Mouse (Mus musculus) gastrocnemius, postnatal 14 days (tissue): Measurements from ENCODE around the gene Fam114a1. TPM values are rescaled to one million over a fixed set of nuclear protein-coding genes. Genes with fewer than 3 reads are reported as not detected.
A peak's percentile ranks its signal among the peaks of the same experiment; 100 is the strongest.

Source experiments
- DNase-seq: peaks from one replicate; pipeline ENCODE4 v3.0.0; 2021; ENCODE audit warnings: mixed read lengths
- intact Hi-C: fragments of 180-260 bp; cut with DNase I; formaldehyde crosslinking; loops from one replicate; pipeline ENCODE4 v1.15.1; 2025; ENCODE audit warnings: low total_unique reads
- total RNA-seq, 2 experiments: library from RNA; stranded (reverse); gene quantifications; 2 replicates each; pipeline ENCODE4 v1.2.3; 2021

Gene Fam114a1
- total RNA-seq, 2 experiments from 2014 or later = 20.2 to 31.6 TPM

DNA sequence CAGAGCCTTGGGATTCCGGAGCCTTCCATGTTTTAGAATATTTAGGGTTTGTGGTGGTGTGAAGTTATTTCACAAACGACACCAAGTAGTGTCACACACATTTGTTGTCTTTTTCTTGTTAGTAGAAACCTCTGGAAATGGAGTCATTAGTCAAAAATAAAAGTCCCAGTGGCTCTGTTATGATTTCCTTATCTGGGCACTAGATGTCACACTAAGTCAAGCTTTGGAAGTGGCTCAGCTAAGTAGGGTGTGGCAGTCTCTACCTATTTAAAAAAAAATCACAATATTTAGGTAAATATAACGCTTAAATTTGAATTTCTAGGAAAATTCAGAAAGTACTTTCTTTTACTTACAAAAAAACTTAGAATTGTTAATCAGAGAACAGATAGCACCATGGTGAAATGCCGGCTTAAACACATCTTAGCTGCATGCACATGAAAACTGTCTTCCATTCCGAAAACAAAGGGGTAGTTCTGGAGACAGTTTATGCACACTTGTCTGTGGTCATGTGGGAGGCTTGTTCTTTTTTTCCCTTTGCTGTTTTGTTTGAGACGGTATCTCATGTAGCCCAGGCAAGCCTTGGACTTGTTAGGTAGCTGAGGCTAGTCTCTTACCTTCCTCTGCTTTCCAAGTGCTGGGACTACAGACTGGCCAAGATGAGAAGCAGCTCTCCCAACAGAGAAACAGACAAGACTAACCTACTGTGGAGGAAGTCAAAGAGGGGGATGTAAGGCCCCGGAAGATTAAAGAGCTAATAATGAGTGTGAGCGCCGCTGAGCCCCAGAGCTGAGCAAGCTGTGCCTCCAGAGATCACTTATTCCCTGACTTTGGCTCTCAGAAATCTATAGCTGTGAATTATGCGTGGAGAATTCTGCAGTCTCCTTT is 33.3 kb downstream of the Fam114a1 start:
- DNase-seq = no peak

GRCm38 (mm10) chr5:65003946-65004535 is 34.2 kb downstream of the Fam114a1 start:
- no peak for DNase-seq

More for the DNA sequence above, 33.3 kb downstream of the Fam114a1 start:
- intact Hi-C loops = loop anchor here (10.0 kb wide), 2 partner anchors 212 to 242 kb away; no protein-coding TSS in a partner anchor

DNA sequence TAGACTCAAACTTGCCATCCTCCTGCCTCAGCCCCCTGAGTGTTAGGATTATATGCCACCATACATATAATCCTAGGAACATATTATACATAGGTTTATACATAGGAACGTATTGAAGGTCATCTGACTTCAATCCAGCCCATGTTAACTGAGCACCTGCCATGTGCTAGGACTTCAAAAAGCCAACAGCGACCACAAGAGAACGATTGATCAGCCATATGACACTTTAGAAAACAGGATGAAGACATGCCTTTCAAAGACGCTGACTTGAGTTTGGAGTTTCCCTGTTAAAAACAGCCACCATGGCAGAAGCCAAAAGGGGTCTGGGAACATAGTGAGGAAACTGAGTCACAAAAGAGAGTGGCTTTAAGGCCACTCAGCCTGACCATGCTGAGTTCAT is 35.4 kb downstream of the Fam114a1 start:
- intact Hi-C loops = loop anchor here (10.0 kb wide), 2 partner anchors 210 to 240 kb away; no protein-coding TSS in a partner anchor
- DNase-seq = no peak

More at GRCm38 (mm10) chr5:65003946-65004535, 34.2 kb downstream of the Fam114a1 start:
- intact Hi-C loops = loop anchor here (10.0 kb wide), 2 partner anchors 211 to 241 kb away; no protein-coding TSS in a partner anchor

DNA sequence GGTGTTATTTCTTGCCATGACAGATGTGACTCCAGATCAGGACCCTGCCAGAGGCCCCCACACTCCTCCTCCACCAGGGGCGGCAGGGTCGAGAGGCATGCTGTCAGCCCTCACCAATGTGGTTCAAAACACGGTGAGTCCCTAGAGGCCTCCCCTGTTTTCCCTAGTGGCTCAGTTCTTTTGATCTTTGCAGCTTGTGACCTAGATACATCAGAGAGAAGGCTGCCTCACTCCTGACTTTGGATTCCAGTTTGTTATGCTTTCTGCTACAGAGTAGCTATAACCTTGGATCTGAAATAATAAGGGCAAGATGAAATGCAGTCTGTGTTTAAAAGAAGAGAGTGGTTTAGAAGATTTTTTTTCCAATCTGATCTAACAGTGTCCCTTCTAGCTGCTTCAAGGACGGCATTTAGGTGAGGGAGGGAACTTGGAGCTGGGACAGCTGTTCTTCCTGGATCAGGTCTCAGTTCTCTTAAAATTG is 36.2 kb downstream of the Fam114a1 start:
- intact Hi-C loops = loop anchor here (10.0 kb wide), 2 partner anchors 209 to 239 kb away; no protein-coding TSS in a partner anchor
- no peak for DNase-seq

GRCm38 (mm10) chr5:65011901-65012573 is 42.2 kb downstream of the Fam114a1 start:
- intact Hi-C loops = no loop called here

DNA sequence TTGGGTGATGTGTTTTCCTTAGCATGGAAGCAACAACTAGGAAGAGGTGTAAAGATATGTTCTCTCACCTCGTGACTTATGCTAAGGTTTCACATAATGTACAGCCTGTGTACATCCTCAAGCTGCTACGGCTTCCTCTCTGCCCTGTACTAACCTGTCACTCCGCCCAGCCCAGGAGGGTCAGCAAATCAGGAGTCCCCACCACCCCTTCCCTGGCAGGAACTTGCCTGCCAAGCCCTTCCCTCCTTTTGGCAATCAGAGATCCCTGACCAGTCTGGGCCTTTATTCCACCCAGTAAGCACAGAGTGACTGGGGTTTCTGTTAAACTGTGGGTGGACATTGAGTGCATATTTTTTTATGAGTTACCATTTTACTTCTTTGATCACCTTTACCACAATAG is 45.6 kb downstream of the Fam114a1 start:
- intact Hi-C loops = no loop called here
- DNase-seq = no peak

More at GRCm38 (mm10) chr5:65011901-65012573, 42.2 kb downstream of the Fam114a1 start:
- DNase-seq = no peak

DNA sequence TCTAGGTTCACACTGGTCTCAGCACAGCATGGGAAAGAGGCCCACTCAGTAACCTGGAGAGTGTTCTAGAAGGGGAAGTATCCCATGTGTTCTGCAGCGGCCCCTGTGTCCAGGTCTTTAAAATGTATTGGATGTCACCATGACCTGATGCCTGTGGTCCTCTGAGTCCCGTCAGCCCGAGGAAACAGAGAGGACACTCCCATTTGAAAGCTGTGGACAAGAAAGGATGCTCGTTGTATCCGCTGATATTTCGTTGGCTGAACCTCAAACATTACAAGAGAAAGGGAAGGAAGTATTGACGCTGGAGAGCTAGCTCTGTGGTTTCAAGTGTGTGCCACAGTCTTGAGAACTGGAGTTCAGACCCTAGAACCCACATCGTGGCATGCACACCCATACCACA is 49.2 kb downstream of the Fam114a1 start:
- intact Hi-C loops = no loop called here

GRCm38 (mm10) chr5:65019823-65020222 is 50.0 kb downstream of the Fam114a1 start:
- peak; percentile 39 for DNase-seq
- intact Hi-C loops = no loop called here

More for the DNA sequence above, 49.2 kb downstream of the Fam114a1 start:
- DNase-seq = no peak

DNA sequence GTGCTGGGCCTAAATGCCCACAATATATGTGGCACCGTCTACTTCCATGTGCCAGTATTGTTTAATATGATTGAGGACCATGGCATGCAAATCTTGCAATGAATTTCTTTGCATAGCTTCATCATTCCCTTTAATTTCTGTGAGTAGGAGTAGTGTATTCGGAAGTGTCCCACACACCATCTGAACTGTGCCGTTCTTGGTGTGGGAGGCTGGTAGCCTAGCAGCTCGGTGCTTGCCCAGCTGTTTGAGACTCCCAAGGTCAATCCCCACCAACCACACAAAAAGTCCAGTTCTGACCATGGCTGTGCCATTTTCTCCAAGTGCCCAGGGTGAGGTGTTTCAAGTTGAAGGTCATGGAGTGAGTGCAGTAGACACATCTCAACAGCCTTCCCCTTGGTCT is 52.1 kb downstream of the Fam114a1 start:
- DNase-seq = no peak
- intact Hi-C loops = no loop called here

DNA sequence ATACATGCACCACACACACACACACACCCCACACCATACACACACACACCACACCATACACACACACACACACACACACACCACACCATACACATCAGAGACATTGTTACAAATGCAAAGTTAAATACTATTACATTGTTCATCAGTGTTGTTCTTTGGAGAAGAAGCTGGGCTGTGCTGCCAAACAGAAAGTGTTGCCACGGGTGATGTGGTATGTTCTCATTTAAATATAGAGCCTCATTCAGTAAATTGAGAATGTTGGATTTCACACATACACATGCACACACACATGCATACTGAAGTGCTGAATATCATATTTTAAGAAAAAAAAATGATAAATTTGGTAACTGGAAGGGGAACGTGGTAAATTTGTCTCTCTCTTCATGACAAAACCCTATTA is 54.8 kb downstream of the Fam114a1 start:
- intact Hi-C loops = no loop called here
- no peak for DNase-seq

- intact Hi-C loops = no loop called here
- DNase-seq = peak; percentile 30
Observed at GRCm38 (mm10) chr5:65025916-65026315, 56.0 kb downstream of the Fam114a1 start.

DNA sequence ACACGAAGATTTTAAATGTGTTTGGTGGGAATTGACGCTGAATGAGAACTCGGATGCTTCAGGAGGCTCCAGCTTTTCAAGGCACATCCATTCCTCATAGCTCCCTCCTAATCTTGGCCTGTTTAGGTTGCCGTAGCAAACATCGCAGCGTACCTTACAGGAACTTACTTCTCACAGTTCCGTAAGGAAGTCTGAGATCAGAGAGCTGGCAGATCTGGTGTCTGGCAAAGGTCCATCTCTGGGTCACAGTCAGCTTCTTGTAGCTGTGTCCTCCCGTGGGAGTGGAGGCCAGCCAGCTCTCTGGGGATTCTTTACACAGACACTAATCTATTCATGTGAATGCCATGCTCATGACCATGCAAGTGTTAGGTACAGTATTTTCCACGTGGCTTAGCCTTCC is 56.9 kb downstream of the Fam114a1 start:
- intact Hi-C loops = no loop called here
- no peak for DNase-seq

DNA sequence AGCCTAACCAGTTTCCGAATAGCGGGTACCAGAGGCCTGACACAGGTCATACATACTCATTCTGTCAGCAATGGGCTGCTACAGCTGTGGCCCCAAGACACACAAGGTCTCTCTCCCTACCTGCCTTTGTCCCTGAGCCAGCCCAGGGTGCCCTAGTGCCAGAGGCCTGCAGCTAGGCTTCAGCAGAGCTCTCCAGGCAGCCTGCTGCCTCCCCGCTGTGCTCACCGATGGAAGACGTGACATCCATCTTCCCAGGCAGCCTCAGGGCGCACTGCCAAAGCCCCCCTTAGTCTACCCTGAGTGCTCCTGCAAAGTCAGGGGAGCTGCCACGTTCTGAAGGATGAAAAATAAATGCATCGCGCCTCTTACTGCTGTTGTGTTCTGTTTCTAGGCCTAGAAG is 58.1 kb downstream of the Fam114a1 start:
- intact Hi-C loops = no loop called here
- no peak for DNase-seq

DNA sequence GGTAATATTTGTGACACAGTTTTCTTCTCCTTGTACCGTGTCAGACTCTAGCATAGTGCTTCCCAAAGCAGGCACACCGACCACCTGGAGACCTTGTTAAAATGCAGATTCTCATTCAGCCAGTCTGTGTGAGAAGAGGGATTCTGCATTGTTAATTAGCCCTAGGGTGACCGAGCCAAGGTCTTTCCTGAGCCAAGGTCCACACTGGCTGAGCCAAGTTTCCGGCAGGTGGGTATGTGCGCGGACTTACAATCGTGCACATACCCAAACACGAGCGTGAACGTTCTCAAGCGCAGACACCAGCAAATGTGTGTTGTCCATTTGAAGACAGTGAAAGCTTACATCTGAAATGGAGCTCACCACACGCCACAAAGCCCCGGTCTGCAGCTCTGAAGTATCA is 66.7 kb downstream of the Fam114a1 start:
- intact Hi-C loops = no loop called here
- DNase-seq = no peak

DNA sequence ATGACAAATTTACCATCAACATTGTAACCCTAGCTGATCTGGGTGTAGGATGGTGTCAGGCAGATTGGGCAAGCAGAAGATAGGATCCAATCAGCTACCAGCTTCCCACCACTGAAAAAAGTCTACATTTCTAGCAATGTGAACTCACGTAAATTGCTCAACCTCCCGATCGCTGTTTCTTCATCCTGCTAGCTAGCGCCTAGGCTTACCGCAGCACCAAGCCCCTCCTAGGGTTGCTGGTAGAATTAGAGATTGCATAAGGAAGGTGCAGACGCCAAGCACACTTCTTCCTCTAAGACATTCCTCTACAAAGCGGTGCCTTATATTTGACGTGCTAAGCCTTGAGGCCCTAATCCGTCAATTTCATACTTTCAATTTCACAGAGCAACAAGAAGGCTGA is 68.4 kb downstream of the Fam114a1 start:
- intact Hi-C loops = no loop called here
- DNase-seq = no peak

DNA sequence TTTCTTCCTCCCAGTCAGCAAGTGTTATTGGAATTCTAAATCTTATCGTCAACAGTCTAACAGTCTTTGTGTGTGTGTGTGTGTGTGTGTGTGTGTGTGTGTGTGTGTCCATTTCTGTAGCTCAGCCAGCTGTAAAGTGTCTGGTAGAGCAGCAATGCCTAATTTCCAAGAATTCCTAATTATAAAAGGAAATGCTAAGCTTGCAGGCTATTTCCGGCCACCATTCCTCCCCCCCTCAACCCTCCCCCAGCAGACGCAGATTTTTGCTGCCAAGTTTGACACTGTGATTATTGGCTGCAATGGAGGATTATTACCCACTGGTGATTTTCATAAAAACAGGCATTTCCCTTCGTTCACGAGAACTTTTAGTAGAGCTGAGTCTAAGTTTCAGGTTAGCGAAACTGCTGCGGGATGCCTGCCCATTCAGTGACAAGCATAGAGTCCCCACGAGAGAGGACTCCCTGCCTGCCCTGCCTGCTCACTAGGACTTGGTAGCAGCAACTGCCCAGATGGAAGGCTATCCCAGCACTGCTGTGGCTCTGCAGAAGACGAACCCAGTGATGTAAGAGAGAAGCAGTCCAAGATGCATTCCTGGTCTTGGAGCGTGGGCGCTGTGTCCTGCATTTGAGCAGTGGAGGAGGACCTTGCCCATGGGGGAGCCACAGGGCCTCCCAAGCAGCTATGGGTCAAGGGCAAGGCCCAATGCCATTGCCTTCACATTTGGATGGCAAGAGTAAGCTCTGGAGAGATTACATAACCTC is 69.1 kb downstream of the Fam114a1 start:
- intact Hi-C loops = no loop called here

GRCm38 (mm10) chr5:65040463-65040862 is 70.6 kb downstream of the Fam114a1 start:
- intact Hi-C loops = no loop called here
- DNase-seq = no peak

More for the DNA sequence above, 69.1 kb downstream of the Fam114a1 start:
- peak; percentile 49 for DNase-seq

DNA sequence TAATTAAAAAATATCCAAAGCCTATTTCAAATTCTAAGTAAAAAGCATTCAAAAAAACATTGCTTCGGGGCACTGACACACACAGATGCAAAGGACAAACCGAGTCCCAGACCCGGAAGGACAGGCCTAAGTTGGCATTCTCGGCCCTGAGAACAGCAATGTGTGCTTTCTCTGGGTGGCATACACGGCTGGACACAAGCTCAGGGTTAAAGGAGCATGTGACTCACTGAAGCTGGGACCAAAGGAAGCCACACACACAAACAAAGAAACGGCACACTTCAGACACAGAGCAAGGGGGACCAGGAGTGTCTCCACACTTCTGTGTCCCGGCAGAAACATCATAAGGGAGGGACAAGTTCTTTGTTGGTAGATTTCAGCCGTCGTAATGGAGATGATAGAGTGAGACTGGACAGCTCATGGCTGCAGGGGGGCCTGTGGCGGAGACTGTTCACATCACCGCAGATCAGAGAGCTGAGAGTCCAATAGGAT is 73.6 kb downstream of the Fam114a1 start:
- intact Hi-C loops = no loop called here

More for the DNA sequence above, 73.6 kb downstream of the Fam114a1 start:
- no peak for DNase-seq
